Mouse (Mus musculus) activated CD4-positive, CD25-positive, alpha-beta regulatory T cell, adult 9 weeks (primary cell): ENCODE data around the gene Olfml2a. TPM values are rescaled to one million over a fixed set of nuclear protein-coding genes. Genes with fewer than 3 reads are reported as not detected.

Source experiments
- polyA plus RNA-seq: library from polyadenylated mRNA; unstranded; fragments of 100-300 nt; shearing (Covaris generic); gene quantifications from one replicate; pipeline ENCODE4 v1.2.1, GENCODE M21; 2017

The Olfml2a gene
- not detected for polyA plus RNA-seq

DNA sequence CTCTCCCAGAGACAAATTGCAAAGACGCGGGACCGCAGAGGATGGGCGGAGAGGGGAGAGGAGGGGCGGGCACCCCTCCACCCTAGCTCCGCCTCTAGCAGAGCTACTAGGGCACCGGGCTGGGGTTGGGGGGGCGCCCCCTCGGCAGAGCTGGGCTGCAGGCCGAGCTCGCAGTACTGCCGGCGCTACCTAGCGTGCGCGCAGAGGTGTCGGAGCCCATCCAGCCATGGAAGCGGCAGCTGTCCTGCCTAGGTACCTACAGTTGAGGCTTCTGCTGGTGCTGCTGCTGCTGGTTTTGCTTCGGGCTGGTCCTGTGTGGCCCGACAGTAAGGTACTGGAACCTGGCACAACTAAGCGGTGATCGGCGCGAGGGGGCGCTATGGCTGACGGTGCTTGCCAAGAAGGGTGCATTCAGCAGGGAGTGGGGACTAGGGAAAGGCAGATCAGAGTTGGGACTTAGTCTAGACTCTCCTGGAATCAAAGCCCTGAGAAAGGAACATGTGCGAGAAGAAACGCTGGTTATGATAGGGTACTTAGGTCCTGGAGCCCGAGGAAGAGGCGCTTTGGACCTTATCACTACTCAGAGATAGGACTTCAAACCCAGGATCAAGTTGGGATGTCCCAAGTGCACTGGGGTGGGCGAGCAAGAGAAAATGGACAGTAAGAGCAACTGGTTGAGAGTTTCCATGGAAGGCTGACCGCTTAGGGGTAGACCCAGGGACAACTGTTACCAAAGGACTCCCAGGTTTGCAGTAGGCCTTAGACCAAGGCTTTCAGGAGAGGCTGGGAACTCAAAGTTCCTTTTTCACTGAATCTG lies at the start of gene Olfml2a:
Olfml2a (plus strand) TSS at position 128 of the 817 bp plus-strand sequence.

DNA sequence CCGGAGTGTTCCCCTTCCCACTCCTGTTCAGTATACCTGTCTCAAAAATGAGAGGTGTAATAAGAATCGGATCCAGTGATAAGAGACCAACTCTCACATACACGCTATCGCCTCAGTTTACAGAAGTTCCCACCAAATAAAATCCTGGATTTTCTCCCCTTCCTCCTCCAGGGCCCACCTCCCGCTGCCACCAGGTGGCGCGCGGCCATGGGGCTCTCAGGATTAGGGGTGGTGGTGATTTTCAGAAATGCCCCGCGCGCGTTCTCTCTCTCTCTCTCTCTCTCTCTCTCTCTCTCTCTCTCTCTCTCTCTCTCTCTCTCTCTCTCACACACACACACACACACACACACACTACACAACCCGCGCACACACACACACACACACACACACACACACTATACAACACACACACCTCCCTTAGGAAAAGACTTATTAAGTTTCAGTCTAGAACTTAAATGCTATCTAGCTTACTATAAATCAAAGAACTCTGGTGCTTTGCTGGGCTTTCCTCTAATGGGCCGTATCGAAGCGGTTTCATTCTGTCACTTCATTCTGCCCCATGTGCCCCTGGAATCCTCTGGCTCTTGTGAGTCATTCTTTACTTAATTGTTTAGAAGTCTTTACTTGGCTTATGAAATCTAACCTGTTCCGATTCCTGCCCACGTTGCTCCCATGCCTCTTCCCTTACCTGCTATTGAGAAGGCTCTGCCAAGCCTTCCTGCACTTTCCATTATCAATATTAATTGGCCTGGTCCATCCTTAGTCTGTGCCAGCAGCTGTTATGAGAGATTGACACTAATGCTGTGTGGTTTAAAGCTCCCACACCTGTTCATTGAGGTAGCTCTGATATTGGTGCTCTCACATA lies 4.4 kb upstream of the Olfml2a start, which contains the start of gene Nr6a1:
Nr6a1 (minus strand) TSS at position 574 of the 865 bp plus-strand sequence.

DNA sequence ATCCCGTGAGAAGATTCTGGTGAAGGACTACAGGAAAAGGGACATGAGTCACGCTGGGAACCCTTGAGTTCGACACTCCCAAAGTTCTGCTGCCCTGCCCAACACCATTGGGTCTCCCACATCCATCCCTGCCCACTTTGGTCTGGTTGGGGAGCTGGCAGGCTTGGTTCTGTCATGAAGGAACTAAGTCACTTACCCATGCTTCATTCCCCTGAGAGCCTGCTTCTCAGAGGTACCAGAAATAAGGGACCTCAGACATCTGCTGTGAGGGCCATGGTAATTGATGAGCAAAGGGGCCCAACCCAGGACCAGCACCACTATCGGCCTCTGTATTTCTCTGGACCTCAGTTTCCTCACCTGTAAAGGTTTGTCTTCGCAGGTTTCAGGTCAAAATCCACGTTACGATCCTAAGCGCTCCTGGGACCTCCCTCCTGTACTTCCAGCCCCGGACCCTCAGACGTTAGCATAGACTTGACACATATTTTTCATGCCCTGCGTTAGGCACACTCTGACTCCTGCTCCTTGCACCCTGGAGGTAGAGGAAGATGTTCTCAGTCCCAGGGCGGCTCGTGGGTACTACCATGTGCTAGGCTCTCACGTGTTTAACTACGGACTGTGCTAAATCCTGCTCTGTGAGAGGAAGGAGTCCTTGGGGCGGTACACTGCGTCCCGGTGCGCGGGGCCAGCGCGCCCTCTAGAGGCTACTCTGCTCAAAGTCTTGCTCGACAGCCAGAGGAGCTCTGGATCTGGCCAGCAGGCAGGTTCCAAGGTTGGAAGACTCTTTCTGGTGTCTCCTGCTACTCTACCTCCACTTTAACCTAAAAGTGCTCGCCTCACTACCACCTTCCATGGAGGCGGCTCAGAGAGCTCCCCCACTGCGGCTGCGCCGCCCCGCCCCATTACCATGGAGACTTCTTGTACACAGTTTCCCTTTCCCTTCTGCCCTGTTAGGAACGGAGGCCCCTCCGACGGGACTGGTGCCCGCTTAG lies 65.9 kb downstream of the Olfml2a start, which contains the start of gene Wdr38:
Wdr38 (plus strand) TSS at position 91 of the 989 bp plus-strand sequence.

DNA sequence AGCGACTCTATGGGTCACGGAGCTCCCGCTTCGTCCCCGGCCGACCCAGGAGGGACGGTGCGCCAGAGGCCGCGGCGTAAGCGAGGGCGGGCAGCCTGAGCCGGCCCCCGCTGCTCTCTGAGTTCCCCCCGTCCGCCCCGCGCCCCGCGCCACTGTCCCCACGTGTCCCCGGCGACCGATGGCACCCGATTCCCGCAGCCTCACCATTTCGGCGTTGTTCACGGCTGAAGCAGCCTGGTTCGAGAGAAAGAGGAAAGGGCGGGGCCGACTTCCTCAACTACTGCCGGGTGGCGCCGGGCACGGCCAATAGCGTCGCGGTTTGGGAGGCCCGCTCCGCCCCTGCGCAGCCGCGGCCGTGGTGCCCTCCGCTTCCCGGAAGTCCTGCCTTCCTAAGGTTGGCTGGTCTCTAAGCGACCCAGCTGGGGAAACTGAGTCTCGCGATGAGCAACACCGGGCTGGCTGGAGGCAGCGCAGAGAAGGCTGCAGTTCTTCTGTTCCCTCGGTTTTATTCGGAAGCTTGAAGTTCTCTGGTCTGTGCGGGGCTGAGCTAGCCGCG lies 73.2 kb downstream of the Olfml2a start, which contains the start of gene Arpc5l:
Arpc5l (plus strand) TSS at position 469 of the 556 bp plus-strand sequence.

DNA sequence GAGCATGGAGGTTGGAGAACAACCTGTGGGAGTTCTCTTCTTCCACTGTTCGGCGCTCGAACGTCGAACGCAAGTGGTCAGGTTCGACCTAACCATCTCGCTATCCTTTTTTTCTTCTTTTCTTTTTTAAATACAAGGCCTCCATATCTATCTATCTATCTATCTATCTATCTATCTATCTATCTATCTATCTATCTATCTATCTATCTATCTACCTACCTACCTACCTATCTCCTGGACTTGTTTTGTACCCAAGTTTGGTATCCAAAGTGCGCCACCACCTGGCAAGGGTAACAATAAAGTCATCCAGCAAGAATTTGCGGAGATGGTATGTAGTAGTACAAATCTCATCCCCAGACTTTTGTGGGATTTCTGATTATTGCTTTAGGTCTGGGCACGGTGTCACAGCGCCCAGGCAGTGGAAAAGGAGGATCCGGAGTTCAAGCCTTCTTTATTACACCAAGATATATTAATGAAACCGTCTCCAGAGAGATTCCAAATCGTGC lies 73.8 kb downstream of the Olfml2a start, which contains the start of gene Rpl35:
Rpl35 (minus strand) TSS at position 51 of the 506 bp plus-strand sequence.

Other genes with a start within 250 kb of the Olfml2a start
- not detected for gene Nr5a1, start 217.4 kb upstream of the Olfml2a start, polyA plus RNA-seq
- 0.68 TPM for gene Nr6a1, start 4.3 kb upstream of the Olfml2a start, polyA plus RNA-seq
- 1.0 TPM for gene Wdr38, start 65.5 kb downstream of the Olfml2a start, polyA plus RNA-seq
- 222 TPM for gene Arpc5l, start 73.4 kb downstream of the Olfml2a start, polyA plus RNA-seq
- gene Rpl35, start 73.6 kb downstream of the Olfml2a start, polyA plus RNA-seq: 479 TPM
- gene Golga1, start 133.6 kb downstream of the Olfml2a start, polyA plus RNA-seq: 40.1 TPM